Mouse (Mus musculus) subcutaneous adipose tissue, adult 2 months (tissue): ENCODE measurements around the gene Ceacam3. TPM values are rescaled to one million over a fixed set of nuclear protein-coding genes. Genes with fewer than 3 reads are reported as not detected.

Experiments
- polyA plus RNA-seq: library from polyadenylated mRNA; depleted of rRNA; stranded (reverse); fragments of >200 nt; gene quantifications from 2 replicates; pipeline ENCODE4 v1.2.3, GENCODE M21; 2012; ENCODE audit warnings: low replicate concordance; rRNA removed

Ceacam3 gene
- not detected in 2 replicates for polyA plus RNA-seq

DNA sequence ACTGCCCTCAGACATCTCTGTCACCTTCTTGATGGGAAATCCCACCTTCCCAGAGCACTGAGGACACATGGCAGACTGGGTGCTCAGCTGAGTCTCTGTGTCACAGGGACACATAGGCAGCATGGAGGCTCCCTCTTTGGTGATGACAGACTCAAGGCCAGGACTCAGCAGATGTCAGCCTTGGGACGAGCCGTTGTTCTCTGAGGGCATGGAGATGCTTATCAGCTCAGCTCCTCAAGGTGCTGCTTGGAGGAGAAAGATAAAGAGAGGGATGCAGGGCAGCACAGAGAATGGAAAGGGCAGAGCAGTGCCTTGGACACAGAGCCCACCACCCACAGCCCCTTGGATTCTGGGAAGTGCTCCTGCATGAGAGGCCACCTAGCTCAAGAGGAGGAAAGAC, at the start of gene Ceacam3:
Gene Ceacam3, plus strand, starts transcription at position 352 of the 400 bp plus-strand sequence.

DNA sequence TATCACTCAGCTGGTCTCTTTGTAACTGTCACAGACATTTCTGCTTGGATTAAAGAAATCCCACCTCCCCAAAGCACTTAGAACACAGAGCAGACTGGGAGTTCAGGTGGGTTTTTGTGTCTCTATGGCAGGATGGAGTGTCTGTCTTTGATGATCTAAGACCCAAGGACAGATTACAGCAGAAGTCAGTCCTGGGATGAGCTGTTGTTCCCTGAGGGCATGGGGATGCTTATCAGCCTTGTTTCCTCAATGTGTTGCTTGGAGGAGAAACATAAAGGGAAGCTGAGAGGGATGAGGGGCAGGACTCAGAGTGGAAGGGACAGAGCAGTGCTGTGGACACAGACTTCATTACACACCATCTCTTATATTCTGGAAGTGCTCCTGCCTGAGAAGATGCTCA, 53.1 kb downstream of the Ceacam3 start, which contains the start of gene Psg29:
Gene Psg29, plus strand, starts transcription at position 301 of the 400 bp plus-strand sequence.

Other genes with a start within 250 kb of the Ceacam3 start
- 9.8 and 12.6 TPM in 2 replicates for gene Ptgir, start 243.8 kb upstream of the Ceacam3 start, polyA plus RNA-seq
- gene Calm3, start 226.2 kb upstream of the Ceacam3 start, polyA plus RNA-seq = 196 and 348 TPM in 2 replicates
- 0.36 and 3.8 TPM in 2 replicates for gene Pnmal2, start 205.6 kb upstream of the Ceacam3 start, polyA plus RNA-seq
- 0.13 TPM in 1 of 2 replicates, not detected in the other for gene Pnmal1, start 190.6 kb upstream of the Ceacam3 start, polyA plus RNA-seq
- 0.03 TPM in 1 of 2 replicates, not detected in the other for gene Gm42372, start 167.2 kb upstream of the Ceacam3 start, polyA plus RNA-seq
- gene Ccdc8, start 157.6 kb upstream of the Ceacam3 start, polyA plus RNA-seq = 3.2 and 13.5 TPM in 2 replicates
- 129 and 161 TPM in 2 replicates for gene Ppp5c, start 122.4 kb upstream of the Ceacam3 start, polyA plus RNA-seq
- gene Hif3a, start 87.9 kb upstream of the Ceacam3 start, polyA plus RNA-seq = 0.85 and 1.6 TPM in 2 replicates
- not detected in 2 replicates for gene Psg16, start 76.2 kb upstream of the Ceacam3 start, polyA plus RNA-seq
- not detected in 2 replicates for gene Psg29, start 53.2 kb downstream of the Ceacam3 start, polyA plus RNA-seq